Mouse (Mus musculus): ENCODE data around the gene Golt1a. TPM values are rescaled to one million over a fixed set of nuclear protein-coding genes. Genes with fewer than 3 reads are reported as not detected.

The Golt1a gene
- total and polyA plus RNA-seq, 3 experiments: 0.43 TPM; not detected in 2

- Histone ChIP-seq H3K27ac (no peak within 1 kb of the TSS), H3K36me3 (ENCODE audit: control insufficient read depth, insufficient read depth, low read length) (no peaks in the 10 kb centered on the region)
- WGBS: under 1% methylated on average over 52 of the region's 52 CpGs
Measured at GRCm38 (mm10) chr1:133363276-133364021, 53.8 kb downstream of the Golt1a start, which contains the start of gene Etnk2. Gene Etnk2, plus strand, starts transcription at chr1:133363572.

GRCm38 (mm10) chr1:133364022-133364630 is 54.5 kb downstream of the Golt1a start:
- Histone ChIP-seq H3K27me3 (ENCODE audit: control insufficient read depth, insufficient read depth, low read length) (0 out of 2 replicates have a peak, but pooled peaks cover 3% of the 10 kb centered on the region), H3K27ac (no peak overlapping the region), H3K4me3 (peak overlapping the region; percentile 65), H3K36me3 (ENCODE audit: control insufficient read depth, insufficient read depth, low read length) (no peaks in the 10 kb centered on the region), H3K9ac (ENCODE audit: low read depth, low read length) (peak overlapping the region; percentile 49), H3K4me1 (ENCODE audit: control insufficient read depth, insufficient read depth, low read length) (peaks cover 3% of the 10 kb centered on the region; the same call in 1 of the 2 replicates), H3K79me2 (replicated peaks; ENCODE audit: control insufficient read depth, insufficient read depth, low read length) (no peaks in the 10 kb centered on the region)
- intact Hi-C loops (cut with DNase I): no loop called here
- no peak for DNase-seq
- no peak for TF ChIP-seq EP300 (IDR thresholded peaks at IDR 0.05; ENCODE audit: insufficient read depth, low read depth, low read length)
- TF ChIP-seq CTCF (IDR thresholded peaks at IDR 0.05): no peak
- no peak for TF ChIP-seq POLR2A (IDR thresholded peaks at IDR 0.05; ENCODE audit: insufficient read depth, low read depth, low read length)
- WGBS: 11% methylated on average over 27 of the region's 27 CpGs

More at GRCm38 (mm10) chr1:133363276-133364021, 53.8 kb downstream of the Golt1a start, which contains the start of gene Etnk2:
- H3K9ac ChIP-seq (ENCODE audit: low read depth, low read length): peak within 1 kb of the TSS; percentile 49
- no peaks in the 10 kb centered on the region for H3K79me2 ChIP-seq (replicated peaks; ENCODE audit: control insufficient read depth, insufficient read depth, low read length)
- no peak for TF ChIP-seq EP300 (IDR thresholded peaks at IDR 0.05; ENCODE audit: insufficient read depth, low read depth, low read length)
- TF ChIP-seq POLR2A (IDR thresholded peaks at IDR 0.05; ENCODE audit: insufficient read depth, low read depth, low read length): no peak
- no peak for TF ChIP-seq CTCF (IDR thresholded peaks at IDR 0.05)
- H3K4me1 ChIP-seq (ENCODE audit: control insufficient read depth, insufficient read depth, low read length): peaks cover 3% of the 10 kb centered on the region; the same call in 1 of the 2 replicates
- H3K27me3 ChIP-seq (ENCODE audit: control insufficient read depth, insufficient read depth, low read length): 0 out of 2 replicates have a peak, but pooled peaks cover 3% of the 10 kb centered on the region
- intact Hi-C loops (cut with DNase I): no loop called here
- H3K4me3 ChIP-seq: peak within 1 kb of the TSS; percentile 65
- DNase-seq: peak; percentile 84 to 86

- WGBS: 71% methylated on average over 2 of the region's 2 CpGs
- TF ChIP-seq CTCF (IDR thresholded peaks at IDR 0.05) (no peak), EP300 (IDR thresholded peaks at IDR 0.05; ENCODE audit: insufficient read depth, low read depth, low read length) (no peak), POLR2A (IDR thresholded peaks at IDR 0.05; ENCODE audit: insufficient read depth, low read depth, low read length) (no peak)
- intact Hi-C loops (cut with DNase I): no loop called here
- Histone ChIP-seq H3K36me3 (ENCODE audit: control insufficient read depth, insufficient read depth, low read length) (no peaks in the 10 kb centered on the region), H3K79me2 (replicated peaks; ENCODE audit: control insufficient read depth, insufficient read depth, low read length) (no peaks in the 10 kb centered on the region), H3K4me1 (ENCODE audit: control insufficient read depth, insufficient read depth, low read length) (peaks cover 3% of the 10 kb centered on the region; the same call in 1 of the 2 replicates), H3K27ac (no peak overlapping the region), H3K27me3 (ENCODE audit: control insufficient read depth, insufficient read depth, low read length) (0 out of 2 replicates have a peak, but pooled peaks cover 3% of the 10 kb centered on the region), H3K4me3 (no peak overlapping the region), H3K9ac (ENCODE audit: low read depth, low read length) (no peak overlapping the region)
- DNase-seq: no peak
Measured at GRCm38 (mm10) chr1:133364890-133365289, 55.3 kb downstream of the Golt1a start.

- H3K4me3 ChIP-seq: no peak overlapping the region
- no peaks in the 10 kb centered on the region for H3K79me2 ChIP-seq (replicated peaks; ENCODE audit: control insufficient read depth, insufficient read depth, low read length)
- DNase-seq: no peak
- H3K36me3 ChIP-seq (ENCODE audit: control insufficient read depth, insufficient read depth, low read length): no peaks in the 10 kb centered on the region
- peaks cover 3% of the 10 kb centered on the region; the same call in 1 of the 2 replicates for H3K4me1 ChIP-seq (ENCODE audit: control insufficient read depth, insufficient read depth, low read length)
- intact Hi-C loops (cut with DNase I): no loop called here
- H3K9ac ChIP-seq (ENCODE audit: low read depth, low read length): no peak overlapping the region
- 0 out of 2 replicates have a peak, but pooled peaks cover 3% of the 10 kb centered on the region for H3K27me3 ChIP-seq (ENCODE audit: control insufficient read depth, insufficient read depth, low read length)
- TF ChIP-seq CTCF (IDR thresholded peaks at IDR 0.05) (no peak), EP300 (IDR thresholded peaks at IDR 0.05; ENCODE audit: insufficient read depth, low read depth, low read length) (no peak), POLR2A (IDR thresholded peaks at IDR 0.05; ENCODE audit: insufficient read depth, low read depth, low read length) (no peak)
- WGBS: 66% methylated on average over 10 of the region's 10 CpGs
- no peak overlapping the region; the same call in 1 of the 2 replicates for H3K27ac ChIP-seq
Measured at GRCm38 (mm10) chr1:133366951-133367605, 57.5 kb downstream of the Golt1a start.

- no peak overlapping the region for H3K9ac ChIP-seq (ENCODE audit: low read depth, low read length)
- 28% methylated on average over 11 of the region's 11 CpGs for WGBS
- TF ChIP-seq EP300 (IDR thresholded peaks at IDR 0.05; ENCODE audit: insufficient read depth, low read depth, low read length): no peak
- peaks cover 3% of the 10 kb centered on the region; the same call in 1 of the 2 replicates for H3K4me1 ChIP-seq (ENCODE audit: control insufficient read depth, insufficient read depth, low read length)
- H3K27me3 ChIP-seq (ENCODE audit: control insufficient read depth, insufficient read depth, low read length): 0 out of 2 replicates have a peak, but pooled peaks cover 3% of the 10 kb centered on the region
- no peak overlapping the region for H3K4me3 ChIP-seq
- peak overlapping the region; percentile 33 for H3K27ac ChIP-seq
- peak; percentile 37 to 45 for DNase-seq
- H3K79me2 ChIP-seq (replicated peaks; ENCODE audit: control insufficient read depth, insufficient read depth, low read length): no peaks in the 10 kb centered on the region
- intact Hi-C loops (cut with DNase I): no loop called here
- H3K36me3 ChIP-seq (ENCODE audit: control insufficient read depth, insufficient read depth, low read length): no peaks in the 10 kb centered on the region
Measured at GRCm38 (mm10) chr1:133367606-133368488, 58.2 kb downstream of the Golt1a start.
